Mouse (Mus musculus): Measurements from ENCODE around the gene Mis12.

DNA sequence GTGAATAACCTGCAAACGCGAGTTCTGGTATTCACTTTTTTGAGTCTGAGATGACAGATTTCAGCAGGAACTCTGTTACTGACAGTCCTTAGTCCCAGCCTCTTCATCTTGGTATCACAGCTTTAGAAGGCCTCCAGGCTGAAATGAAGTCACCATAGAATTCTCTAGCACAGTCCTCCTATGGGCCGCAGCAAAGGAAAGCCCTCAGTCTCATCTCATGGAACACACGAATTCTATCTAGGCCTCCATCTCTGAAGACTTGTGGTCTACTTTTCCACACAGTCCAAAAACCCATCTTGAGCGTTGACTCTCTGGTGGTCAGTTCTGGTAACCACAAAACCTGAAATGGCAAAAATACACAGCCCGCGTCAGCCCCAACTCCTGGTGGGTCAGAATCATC lies 12.7 kb downstream of the Mis12 start:
- TF ChIP-seq CTCF (IDR thresholded peaks at IDR 0.05; ENCODE audit: control insufficient read depth, insufficient read depth, insufficient replicate concordance, low read depth, low read length): no peak
- no peak for TF ChIP-seq POLR2A (IDR thresholded peaks at IDR 0.05; ENCODE audit: control insufficient read depth, low read depth, low read length)

All from testis, adult 2 months (tissue).